Mouse (Mus musculus): ENCODE data around the gene Nup98. TPM values are rescaled to one million over a fixed set of nuclear protein-coding genes. Genes with fewer than 3 reads are reported as not detected.

Nup98 gene
- total RNA-seq, 1 experiment: 59.4 TPM

DNA sequence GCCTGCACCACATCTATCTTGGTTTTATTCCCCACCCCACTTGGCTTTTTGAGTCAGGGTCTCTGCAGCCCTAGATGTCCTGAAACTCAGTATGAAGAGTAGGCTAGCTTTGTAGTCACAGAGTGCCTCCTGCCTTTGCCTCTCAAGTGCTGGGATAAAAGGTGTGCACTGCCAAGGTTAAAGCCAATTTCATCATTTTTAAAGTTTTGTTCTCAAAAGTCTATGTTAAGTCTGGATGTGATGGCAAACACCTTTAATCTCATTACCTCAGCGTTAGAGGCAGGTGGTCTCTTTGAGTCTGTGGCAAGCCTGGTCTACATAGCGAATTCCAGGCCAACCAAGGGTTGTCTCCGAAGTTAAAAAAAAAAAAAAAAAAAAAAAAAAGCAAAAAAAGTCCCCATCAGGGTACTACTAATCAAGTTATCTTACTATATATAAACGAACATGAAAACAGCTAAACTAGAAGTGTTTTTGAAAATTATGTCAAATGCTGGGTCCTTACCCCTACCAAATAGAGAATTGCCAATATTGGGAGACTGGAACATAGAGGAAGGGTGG is 1.1 kb downstream of the Nup98 start:
- in situ Hi-C loops (cut with MboI; ENCODE audit: low sequenced_read_pairs in 2 of 2, unreplicated experiment in 2 of 2): no loop called here
- no peaks in the 10 kb centered on the region for H3K36me3 ChIP-seq (ENCODE audit: control insufficient read depth, insufficient read depth, low read length, poor library complexity, severe bottlenecking)
- DNase-seq (ENCODE audit: low read depth, low spot score): no peak
- TF ChIP-seq MAFK (IDR thresholded peaks at IDR 0.05; ENCODE audit: insufficient read depth, low read depth, low read length) (no peak), ZNF384 (IDR thresholded peaks at IDR 0.05; ENCODE audit: low read depth, low read length) (peak; percentile 78; the same call in 1 of the 2 replicates), CHD2 (IDR thresholded peaks at IDR 0.05; ENCODE audit: low read depth, low read length) (no peak), HCFC1 (IDR thresholded peaks at IDR 0.05; ENCODE audit: borderline replicate concordance, insufficient read depth, low read length) (no peak), ZC3H11A (IDR thresholded peaks at IDR 0.05; ENCODE audit: borderline replicate concordance, low read depth, low read length) (no peak)
- H3K4me1 ChIP-seq (ENCODE audit: control insufficient read depth in 2 of 2, insufficient read depth in 2 of 2, low read length in 2 of 2, poor library complexity in 1 of 2): peaks cover 0 to 2% of the 10 kb centered on the region in 2 experiments; a peak in 2 of 4 replicates
- no peaks in the 10 kb centered on the region for H3K9me3 ChIP-seq (ENCODE audit: control insufficient read depth, insufficient read depth, low read depth, low read length)
- H3K27ac ChIP-seq (ENCODE audit: insufficient read depth, low read depth, low read length, poor library complexity, severe bottlenecking): no peak overlapping the region
- H3K4me3 ChIP-seq (ENCODE audit: insufficient read depth in 1 of 2, low read depth in 1 of 2, low read length in 2 of 2, poor library complexity in 1 of 2, severe bottlenecking in 1 of 2): peak overlapping the region; percentile 88 to 100
- H3K9ac ChIP-seq (ENCODE audit: insufficient read depth, low read depth, low read length, poor library complexity, severe bottlenecking): peak overlapping the region; percentile 98; the same call in 1 of the 2 replicates

DNA sequence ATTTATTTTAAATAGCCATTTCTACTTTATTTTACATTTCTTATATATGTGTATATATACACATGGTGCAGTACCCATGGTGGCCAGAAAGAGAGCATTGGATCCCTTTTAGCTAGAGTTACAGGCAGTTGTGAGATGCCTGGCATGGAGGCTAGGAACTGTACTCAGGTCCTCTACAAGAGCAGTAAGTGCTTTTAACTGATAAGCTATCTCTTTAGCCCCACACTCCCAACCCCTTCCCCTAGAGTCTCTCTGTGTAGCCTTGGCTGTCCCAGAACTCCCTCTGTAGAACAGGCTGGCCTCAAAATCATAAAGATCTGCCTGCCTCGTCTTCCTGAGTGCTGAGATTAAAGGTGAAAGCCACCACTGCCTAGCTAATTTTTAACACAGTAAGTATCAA is 4.3 kb downstream of the Nup98 start:
- H3K27ac ChIP-seq (ENCODE audit: insufficient read depth, low read depth, low read length, poor library complexity, severe bottlenecking): no peak overlapping the region
- no peak overlapping the region for H3K4me3 ChIP-seq (ENCODE audit: insufficient read depth in 1 of 2, low read depth in 1 of 2, low read length in 2 of 2, poor library complexity in 1 of 2, severe bottlenecking in 1 of 2)
- in situ Hi-C loops (cut with MboI; ENCODE audit: low sequenced_read_pairs in 2 of 2, unreplicated experiment in 2 of 2): no loop called here
- DNase-seq (ENCODE audit: low read depth, low spot score): no peak
- H3K4me1 ChIP-seq (ENCODE audit: control insufficient read depth in 2 of 2, insufficient read depth in 2 of 2, low read length in 2 of 2, poor library complexity in 1 of 2): peaks cover 3 to 9% of the 10 kb centered on the region in 2 experiments
- H3K9ac ChIP-seq (ENCODE audit: insufficient read depth, low read depth, low read length, poor library complexity, severe bottlenecking): no peak overlapping the region
- no peak for TF ChIP-seq ZC3H11A (IDR thresholded peaks at IDR 0.05; ENCODE audit: borderline replicate concordance, low read depth, low read length)
- TF ChIP-seq ZNF384 (IDR thresholded peaks at IDR 0.05; ENCODE audit: low read depth, low read length): no peak
- no peak for TF ChIP-seq MAFK (IDR thresholded peaks at IDR 0.05; ENCODE audit: insufficient read depth, low read depth, low read length)
- H3K36me3 ChIP-seq (ENCODE audit: control insufficient read depth, insufficient read depth, low read length, poor library complexity, severe bottlenecking): no peaks in the 10 kb centered on the region
- H3K9me3 ChIP-seq (ENCODE audit: control insufficient read depth, insufficient read depth, low read depth, low read length): no peaks in the 10 kb centered on the region

DNA sequence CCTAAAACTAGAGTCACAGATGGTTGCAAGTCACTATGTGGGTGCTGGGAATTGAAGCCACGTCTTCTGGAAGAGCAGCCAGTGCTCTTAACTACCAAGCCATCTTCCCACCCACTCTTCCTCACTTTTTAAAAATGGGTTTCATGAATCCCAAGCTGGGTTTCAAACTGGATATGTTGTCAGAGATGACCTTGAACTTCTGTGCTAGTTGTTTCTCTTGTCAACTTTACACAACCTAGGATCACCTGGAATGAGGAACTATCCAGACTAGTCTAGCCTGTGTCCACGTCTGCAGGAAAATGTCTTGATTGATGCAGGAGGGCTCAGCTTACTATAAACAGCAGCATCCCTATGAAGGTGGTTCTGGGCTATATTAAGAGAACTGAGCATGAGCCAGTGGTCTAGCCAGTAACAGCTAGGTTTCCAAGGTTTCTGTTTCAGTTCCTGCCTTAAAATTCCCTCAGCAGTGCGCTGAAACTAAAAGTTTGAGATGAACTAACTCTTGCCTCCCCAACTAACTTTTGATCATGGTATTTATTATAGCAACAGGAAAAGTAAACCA is 5.6 kb downstream of the Nup98 start:
- Histone ChIP-seq H3K4me3 (ENCODE audit: insufficient read depth in 1 of 2, low read depth in 1 of 2, low read length in 2 of 2, poor library complexity in 1 of 2, severe bottlenecking in 1 of 2) (no peak overlapping the region), H3K4me1 (ENCODE audit: control insufficient read depth in 2 of 2, insufficient read depth in 2 of 2, low read length in 2 of 2, poor library complexity in 1 of 2) (peaks cover 7 to 17% of the 10 kb centered on the region in 2 experiments), H3K9ac (ENCODE audit: insufficient read depth, low read depth, low read length, poor library complexity, severe bottlenecking) (no peak overlapping the region), H3K36me3 (ENCODE audit: control insufficient read depth, insufficient read depth, low read length, poor library complexity, severe bottlenecking) (no peaks in the 10 kb centered on the region), H3K9me3 (ENCODE audit: control insufficient read depth, insufficient read depth, low read depth, low read length) (no peaks in the 10 kb centered on the region), H3K27ac (ENCODE audit: insufficient read depth, low read depth, low read length, poor library complexity, severe bottlenecking) (no peak overlapping the region)
- in situ Hi-C loops (cut with MboI; ENCODE audit: low sequenced_read_pairs in 2 of 2, unreplicated experiment in 2 of 2): no loop called here
- no peak for TF ChIP-seq ZC3H11A (IDR thresholded peaks at IDR 0.05; ENCODE audit: borderline replicate concordance, low read depth, low read length)
- no peak for DNase-seq (ENCODE audit: low read depth, low spot score)

DNA sequence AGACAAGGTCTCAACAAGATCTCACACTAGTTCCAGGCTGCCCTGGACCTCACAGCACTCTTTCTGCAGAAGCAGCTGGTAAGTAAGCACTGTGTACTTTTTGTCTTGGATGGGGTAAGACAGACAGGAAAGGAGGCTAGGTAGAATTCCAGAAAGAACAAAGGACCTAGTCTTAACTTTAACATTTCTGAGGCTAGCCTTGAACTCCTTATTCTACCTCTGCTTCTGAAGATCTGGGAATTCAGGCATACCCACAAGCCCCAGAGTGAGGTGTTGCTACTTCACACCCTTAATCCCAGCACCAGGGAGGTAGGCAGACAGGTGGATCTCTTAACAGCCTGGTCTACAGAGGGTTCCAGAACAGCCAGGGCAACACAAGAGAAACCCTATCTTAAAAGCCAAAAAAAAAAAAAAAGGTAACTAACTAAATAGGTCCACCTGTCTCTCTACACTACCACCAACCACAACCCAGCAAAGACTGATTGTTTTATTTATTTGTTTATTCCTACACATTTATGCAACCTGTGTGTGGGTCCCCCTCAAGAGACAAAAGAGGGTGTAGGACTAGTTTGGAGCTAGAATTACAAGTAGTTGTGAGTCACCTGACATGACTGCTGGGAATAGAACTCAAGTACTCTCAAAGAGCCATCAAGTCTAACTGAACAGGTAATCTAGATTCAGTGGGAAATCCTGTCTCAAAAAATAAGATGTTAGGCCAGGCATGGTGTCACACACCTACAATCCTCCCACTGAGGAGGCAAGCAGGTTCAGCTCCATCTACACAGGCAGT is 8.8 kb downstream of the Nup98 start:
- TF ChIP-seq ZNF384 (IDR thresholded peaks at IDR 0.05; ENCODE audit: low read depth, low read length): peak; percentile 26; the same call in 1 of the 2 replicates
- no peak for TF ChIP-seq ZC3H11A (IDR thresholded peaks at IDR 0.05; ENCODE audit: borderline replicate concordance, low read depth, low read length)
- Histone ChIP-seq H3K36me3 (ENCODE audit: control insufficient read depth, insufficient read depth, low read length, poor library complexity, severe bottlenecking) (no peaks in the 10 kb centered on the region), H3K4me3 (ENCODE audit: insufficient read depth in 1 of 2, low read depth in 1 of 2, low read length in 2 of 2, poor library complexity in 1 of 2, severe bottlenecking in 1 of 2) (0 out of 4 replicates have a peak overlapping the region, but pooled peaks of 1 of the 2 experiments have one; percentile 10), H3K27ac (ENCODE audit: insufficient read depth, low read depth, low read length, poor library complexity, severe bottlenecking) (peak overlapping the region; percentile 91), H3K4me1 (ENCODE audit: control insufficient read depth in 2 of 2, insufficient read depth in 2 of 2, low read length in 2 of 2, poor library complexity in 1 of 2) (peaks cover 10 to 17% of the 10 kb centered on the region in 2 experiments), H3K9me3 (ENCODE audit: control insufficient read depth, insufficient read depth, low read depth, low read length) (no peaks in the 10 kb centered on the region), H3K9ac (ENCODE audit: insufficient read depth, low read depth, low read length, poor library complexity, severe bottlenecking) (no peak overlapping the region; the same call in 1 of the 2 replicates)
- in situ Hi-C loops (cut with MboI; ENCODE audit: low sequenced_read_pairs in 2 of 2, unreplicated experiment in 2 of 2): no loop called here
- peak; percentile 37 for DNase-seq (ENCODE audit: low read depth, low spot score)
